Comparison of ENCODE assay signal across 8 mouse cellular contexts in genomic region chr13:95389866-95390865, GRCm38 (mm10). TPM values are rescaled to one million over a fixed set of nuclear protein-coding genes. Genes with fewer than 3 reads are reported as not detected.
DNase-seq lines count a peak whose midpoint lies in the region; ATAC-seq lines count a peak whose summit lies in the region.

No protein-coding gene starts in this region.

- no peaks in the 10 kb centered on the region for H3K4me1 ChIP-seq in embryonic facial prominence, embryonic 14.5 days (ENCODE audit: control insufficient read depth, insufficient read depth, low read length)
- H3K4me1 ChIP-seq in heart, embryonic 12.5 days (replicated peaks) = no peaks in the 10 kb centered on the region
- peaks cover 3% of the 10 kb centered on the region; the same call in 1 of the 2 replicates for H3K4me1 ChIP-seq in kidney, embryonic 15.5 days

- H3K36me3 ChIP-seq in embryonic facial prominence, embryonic 14.5 days (ENCODE audit: control insufficient read depth, insufficient read depth, low read length) = no peaks in the 10 kb centered on the region
- no peaks in the 10 kb centered on the region for H3K36me3 ChIP-seq in heart, embryonic 12.5 days
- no peaks in the 10 kb centered on the region for H3K36me3 ChIP-seq in kidney, embryonic 15.5 days

- H3K4me3 ChIP-seq in embryonic facial prominence, embryonic 14.5 days (ENCODE audit: low read depth, low read length) = no peak overlapping the region
- no peak overlapping the region for H3K4me3 ChIP-seq in heart, embryonic 12.5 days
- H3K4me3 ChIP-seq in kidney, embryonic 15.5 days (replicated peaks) = no peak overlapping the region

- peak; percentile 80 to 81 for DNase-seq in B cell, adult 2 months
- DNase-seq in adrenal gland, postnatal 4 days (ENCODE audit: low spot score in 2 of 2) = peak; percentile 12 to 61
- peak; percentile 91 for DNase-seq in embryonic facial prominence, embryonic 14.5 days (ENCODE audit: low spot score)
- peak; percentile 78 for DNase-seq in liver
- DNase-seq in naive thymus-derived CD4-positive, alpha-beta T cell, adult 2 months (ENCODE audit: low read depth) = peak; percentile 88
- DNase-seq in spleen, postnatal 4 days (ENCODE audit: low spot score in 2 of 2) = peak; percentile 63 to 87

- H3K27ac ChIP-seq in embryonic facial prominence, embryonic 14.5 days (replicated peaks; ENCODE audit: low read depth, low read length) = no peak overlapping the region
- H3K27ac ChIP-seq in heart, embryonic 12.5 days (ENCODE audit: poor library complexity, severe bottlenecking) = no peak overlapping the region
- H3K27ac ChIP-seq in kidney, embryonic 15.5 days = no peak overlapping the region

- WGBS in embryonic facial prominence, embryonic 14.5 days = 30% methylated on average over 24 of the region's 24 CpGs
- 31% methylated on average over 24 of the region's 24 CpGs for WGBS in heart, embryonic 12.5 days
- WGBS in kidney, embryonic 15.5 days = 31% methylated on average over 24 of the region's 24 CpGs

- no peak overlapping the region for H3K9ac ChIP-seq in embryonic facial prominence, embryonic 14.5 days (ENCODE audit: low read depth, low read length)
- no peak overlapping the region for H3K9ac ChIP-seq in heart, embryonic 12.5 days
- H3K9ac ChIP-seq in kidney, embryonic 15.5 days = no peak overlapping the region

- H3K27me3 ChIP-seq in embryonic facial prominence, embryonic 14.5 days (replicated peaks; ENCODE audit: control insufficient read depth, insufficient read depth, low read length) = no peaks in the 10 kb centered on the region
- 0 out of 2 replicates have a peak, but pooled peaks cover 7% of the 10 kb centered on the region for H3K27me3 ChIP-seq in heart, embryonic 12.5 days (replicated peaks)
- no peaks in the 10 kb centered on the region for H3K27me3 ChIP-seq in kidney, embryonic 15.5 days

- ATAC-seq in embryonic facial prominence, embryonic 14.5 days (ENCODE audit: low read depth) = peak; percentile 71
- ATAC-seq in heart, embryonic 12.5 days (ENCODE audit: insufficient number of reproducible peaks, low FRiP score) = no peak
- no peak for ATAC-seq in kidney, embryonic 15.5 days (replicated peaks; ENCODE audit: low FRiP score)

- peak overlapping the region; percentile 27 for H3K4me2 ChIP-seq in embryonic facial prominence, embryonic 14.5 days (ENCODE audit: low read depth, low read length)
- 0 out of 2 replicates have a peak overlapping the region, but pooled peaks have one; percentile 20 for H3K4me2 ChIP-seq in heart, embryonic 12.5 days
- 0 out of 2 replicates have a peak overlapping the region, but pooled peaks have one; percentile 30 for H3K4me2 ChIP-seq in kidney, embryonic 15.5 days

- no peaks in the 10 kb centered on the region for H3K9me3 ChIP-seq in embryonic facial prominence, embryonic 14.5 days (ENCODE audit: control insufficient read depth, low read length)
- H3K9me3 ChIP-seq in heart, embryonic 12.5 days (replicated peaks) = peaks cover 1% of the 10 kb centered on the region
- 0 out of 2 replicates have a peak, but pooled peaks cover 1% of the 10 kb centered on the region for H3K9me3 ChIP-seq in kidney, embryonic 15.5 days (replicated peaks)

RNA-seq across cellular contexts. Expression of gene Aggf1, which starts 15.0 kb away (rescaled TPM):
- total RNA-seq in adrenal gland, postnatal 4 days (2021) = 10 to 100 TPM; 36.2 to 38.4 TPM
- 30.2 and 33.4 TPM in 2 replicates for polyA plus RNA-seq in embryonic facial prominence, embryonic 14.5 days (2014; fragmentation: Nextera tagmentation; extraction: Ambion mirVana)
- 30.3 and 31.6 TPM in 2 replicates for polyA plus RNA-seq in heart, embryonic 12.5 days (2016; fragmentation: Nextera tagmentation; extraction: Ambion mirVana)
- polyA plus RNA-seq in kidney, embryonic 15.5 days (2015; fragmentation: Nextera tagmentation; extraction: Ambion mirVana) = 35.9 and 37.4 TPM in 2 replicates

RNA-seq across cellular contexts. Expression of gene Crhbp, which starts 54.6 kb away (rescaled TPM):
- total RNA-seq in adrenal gland, postnatal 4 days (2021) = not detected
- 0.16 and 0.64 TPM in 2 replicates for polyA plus RNA-seq in embryonic facial prominence, embryonic 14.5 days (2014; fragmentation: Nextera tagmentation; extraction: Ambion mirVana)
- polyA plus RNA-seq in heart, embryonic 12.5 days (2016; fragmentation: Nextera tagmentation; extraction: Ambion mirVana) = 0.17 and 0.18 TPM in 2 replicates
- polyA plus RNA-seq in kidney, embryonic 15.5 days (2015; fragmentation: Nextera tagmentation; extraction: Ambion mirVana) = 0.34 TPM in 1 of 2 replicates, not detected in the other

Comparison
In these comparisons a context has a peak if more than half of its experiments do, and no peak if none do; other contexts are left out.
1. DNase-seq: peak in every context shown above with its lines; median percentile 91 in embryonic facial prominence, embryonic 14.5 days; 88 in naive thymus-derived CD4-positive, alpha-beta T cell, adult 2 months; 80 in B cell, adult 2 months; 78 in liver; 75 in spleen, postnatal 4 days; 36 in adrenal gland, postnatal 4 days.